Mouse (Mus musculus) T-helper 2 cell (primary cell): ENCODE measurements around the gene Thsd4.

ENCODE experiments used
- in situ Hi-C: fragments of 300-600 bp; cut with MboI, MseI; formaldehyde crosslinking; loops from one replicate; pipeline ENCODE4 v1.15.1; 2025; ENCODE audit warnings: high pct_unique_total_duplicates

The Thsd4 gene

DNA sequence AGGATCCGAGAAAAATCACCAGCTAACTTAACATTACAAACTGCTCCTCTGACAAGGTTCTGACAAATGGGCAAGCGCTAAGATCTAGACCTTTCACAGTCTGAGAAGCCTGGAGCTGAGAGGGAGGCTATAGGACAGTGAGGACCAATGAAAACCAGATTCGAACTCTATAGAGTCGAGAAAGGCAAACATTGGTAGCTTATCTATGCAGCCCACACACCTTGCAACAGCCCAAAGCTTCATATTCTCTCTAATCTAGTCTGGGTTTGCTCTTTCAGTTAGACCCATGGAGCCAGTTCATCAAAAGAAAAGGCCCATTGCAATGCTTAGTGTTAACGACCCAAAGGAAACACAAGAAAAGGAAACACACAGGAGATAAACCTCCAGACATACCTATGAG, 252.0 kb downstream of the Thsd4 start:
- in situ Hi-C loops = no loop called here

DNA sequence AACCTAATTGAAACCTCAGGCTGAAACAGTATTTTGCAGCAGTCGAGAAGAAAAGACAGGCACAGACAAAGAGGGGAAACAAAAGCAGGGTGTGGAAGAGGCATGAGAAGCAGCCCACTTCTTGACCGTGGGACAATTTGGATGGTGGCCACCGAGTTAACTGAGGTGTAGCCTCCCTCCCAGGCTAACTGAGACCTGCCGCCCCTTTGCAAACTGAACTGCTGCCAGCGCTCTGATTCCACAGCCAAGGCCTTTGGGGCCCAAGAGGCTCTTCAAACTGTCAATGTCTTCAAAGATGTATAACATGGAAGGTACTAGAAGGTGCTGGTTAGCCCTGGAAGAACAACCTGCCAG, 254.6 kb downstream of the Thsd4 start:
- in situ Hi-C loops = no loop called here

DNA sequence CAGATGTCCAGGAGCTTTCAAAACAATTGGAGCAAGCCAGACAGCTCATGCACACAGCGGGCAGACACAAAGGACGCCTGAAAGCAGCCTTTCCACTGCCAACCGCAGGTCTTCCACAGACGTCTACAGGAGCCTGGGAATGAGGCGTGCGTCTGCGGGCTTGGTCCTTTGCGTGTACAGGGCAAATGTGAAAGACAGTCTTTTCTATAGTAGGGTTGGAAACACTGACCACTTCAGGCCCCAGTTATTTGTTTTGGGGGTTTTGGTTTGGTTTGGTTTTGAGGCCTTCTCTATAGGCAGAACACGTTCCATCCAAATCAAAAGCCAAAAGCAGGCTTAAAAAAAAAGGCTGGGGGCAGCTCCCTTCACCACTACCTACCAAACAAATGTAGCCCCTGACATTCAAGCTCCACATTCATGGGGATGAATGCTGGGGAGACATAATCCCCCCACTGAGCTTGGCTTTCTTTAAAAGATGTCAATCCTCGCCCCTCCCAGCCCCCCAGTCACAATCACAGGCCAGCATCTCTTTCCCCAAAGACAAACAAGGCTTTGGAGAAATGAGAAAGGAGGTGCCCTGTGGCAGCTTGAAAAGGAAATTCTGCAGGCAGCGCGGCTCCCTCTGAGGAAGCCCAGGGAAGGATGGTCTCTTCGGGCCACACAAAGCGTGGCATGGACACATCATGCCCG, 255.1 kb downstream of the Thsd4 start:
- in situ Hi-C loops = no loop called here

DNA sequence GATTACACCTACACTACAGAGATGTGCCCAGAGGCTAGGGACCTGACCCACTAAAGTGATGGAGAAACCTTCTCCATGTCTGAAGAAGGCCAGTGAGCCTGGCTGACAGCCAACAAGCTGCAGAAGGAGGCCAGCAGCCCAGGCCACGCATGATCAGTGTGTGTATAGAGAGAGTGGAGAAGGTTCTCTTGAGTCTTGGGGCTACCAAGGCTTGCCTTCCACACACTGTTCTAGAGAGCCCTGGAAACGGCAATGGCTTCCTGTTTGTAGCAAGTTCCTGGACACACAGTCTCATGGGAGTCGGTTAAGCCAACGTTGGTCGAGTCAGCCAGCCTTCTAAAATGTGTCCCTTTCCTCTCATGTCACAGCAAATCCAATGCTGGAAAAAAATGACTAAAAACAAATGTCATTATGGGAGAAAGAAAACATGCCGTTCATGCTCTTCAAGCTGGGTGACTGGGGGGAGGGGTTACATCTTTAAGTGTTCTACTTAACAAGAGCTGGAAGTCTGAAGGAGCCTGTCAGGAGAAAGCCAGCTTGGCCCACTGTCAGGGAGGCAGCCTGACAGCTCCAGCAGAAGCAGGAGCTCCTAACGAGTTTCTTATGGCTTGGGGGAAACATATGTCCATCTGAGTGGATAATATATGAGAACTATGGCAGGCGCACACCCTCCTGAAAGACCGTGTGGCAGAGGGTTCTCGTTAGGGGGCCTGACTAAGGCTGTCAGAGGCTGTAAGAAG, 257.1 kb downstream of the Thsd4 start:
- in situ Hi-C loops = no loop called here

DNA sequence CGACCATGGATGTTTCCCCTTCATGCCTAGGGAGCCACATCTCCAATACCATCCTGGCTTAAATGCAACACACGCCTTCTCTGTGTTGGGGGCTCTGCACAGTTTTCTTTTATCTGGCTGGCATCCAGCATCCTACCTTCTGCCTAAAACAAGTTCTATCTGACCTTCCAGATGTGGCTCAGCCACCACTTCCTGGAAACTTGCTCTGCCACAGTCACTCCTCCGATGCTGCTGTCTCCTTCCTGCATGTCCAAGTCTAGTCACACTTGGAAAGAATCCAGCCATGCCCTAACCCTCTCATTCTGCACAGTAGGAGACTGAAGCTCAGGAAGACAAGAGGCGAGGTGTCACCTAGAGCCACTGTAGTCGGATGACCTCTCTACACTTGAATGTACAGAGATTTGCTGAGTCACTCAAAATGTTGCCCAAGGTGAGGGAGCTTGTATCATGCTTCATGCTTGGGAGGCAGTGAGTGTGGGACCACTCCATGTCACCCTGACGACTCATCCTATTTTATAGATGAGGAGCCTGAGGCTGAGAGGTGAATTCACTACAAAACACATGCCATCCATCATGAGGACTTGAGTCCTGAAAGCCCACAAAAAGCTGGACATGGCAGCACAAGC, 259.2 kb downstream of the Thsd4 start:
- in situ Hi-C loops = no loop called here

DNA sequence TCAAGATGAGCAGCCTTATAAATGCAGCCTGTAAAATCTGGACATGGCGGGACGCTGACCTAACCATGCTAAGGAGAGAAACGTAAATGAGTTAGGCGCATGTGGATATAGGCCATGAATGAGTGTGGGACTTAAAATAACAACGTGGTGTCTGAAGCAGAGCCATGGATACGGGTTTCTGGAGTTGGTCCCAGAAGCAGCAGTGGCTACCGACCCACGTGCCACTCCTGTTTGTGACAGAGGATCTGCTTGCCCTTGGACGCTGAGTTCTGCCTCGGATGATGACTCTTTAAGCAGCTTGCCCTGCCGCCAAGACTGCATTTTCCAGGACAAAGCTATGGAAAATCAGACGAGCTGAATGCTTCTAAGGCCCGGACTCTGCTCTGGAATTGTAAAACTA, 262.2 kb downstream of the Thsd4 start:
- in situ Hi-C loops = no loop called here

DNA sequence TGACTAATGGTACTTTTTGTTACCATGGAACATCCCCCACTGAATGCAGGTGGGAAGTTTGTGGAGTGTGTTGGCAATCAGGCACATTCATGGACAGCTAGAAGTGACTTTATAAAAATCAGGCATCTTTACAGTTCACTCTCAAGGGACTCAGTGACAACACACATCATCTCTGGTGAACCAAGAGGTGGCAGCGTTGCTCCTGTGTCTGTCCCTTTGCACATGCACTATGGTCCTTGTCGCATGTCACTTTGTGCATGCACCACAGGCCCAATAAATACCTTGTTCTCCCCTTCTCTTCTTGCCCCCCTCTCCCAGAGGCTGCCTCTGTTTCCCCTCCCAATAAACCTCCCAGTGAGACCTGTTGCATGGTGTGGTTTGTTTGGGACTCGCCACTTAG, 270.1 kb downstream of the Thsd4 start:
- in situ Hi-C loops = no loop called here

DNA sequence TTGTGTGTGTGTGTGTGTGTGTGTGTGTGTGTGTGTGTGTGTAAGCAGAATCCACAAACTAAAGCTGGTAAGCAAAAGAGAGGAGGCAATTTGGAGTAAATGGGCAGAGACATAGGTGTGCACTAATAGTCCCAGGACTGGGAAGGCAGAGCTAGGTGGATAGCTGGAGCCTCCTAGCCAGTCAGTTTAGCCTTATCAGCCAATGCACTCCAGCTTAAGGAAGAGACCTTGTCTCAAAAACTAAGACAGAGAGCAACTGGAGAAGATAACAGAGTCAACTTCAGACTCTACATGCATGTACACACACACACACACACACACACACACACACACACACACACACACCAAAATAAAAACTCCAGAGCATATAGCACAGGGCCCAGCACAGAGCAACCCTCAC, 271.4 kb downstream of the Thsd4 start:
- in situ Hi-C loops = no loop called here

DNA sequence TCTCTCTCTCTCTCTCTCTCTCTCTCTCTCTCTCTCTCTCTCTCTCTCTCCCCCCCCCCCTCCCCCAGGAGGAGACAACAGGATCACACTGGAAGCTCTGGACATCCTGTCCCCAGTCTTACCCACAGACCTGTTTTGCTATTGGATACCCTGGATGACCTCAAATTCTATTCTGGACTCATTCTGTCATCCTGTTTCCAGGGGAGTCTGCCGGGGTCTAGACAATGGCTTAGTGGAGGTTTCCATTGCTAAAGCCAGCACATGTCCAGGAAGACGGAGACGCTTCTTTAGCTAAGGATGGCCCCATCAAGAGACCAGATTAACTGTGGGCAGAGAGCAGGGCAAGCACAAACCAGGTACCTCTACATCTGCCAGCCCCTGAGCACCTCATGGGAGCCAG, 273.8 kb downstream of the Thsd4 start:
- in situ Hi-C loops = no loop called here

DNA sequence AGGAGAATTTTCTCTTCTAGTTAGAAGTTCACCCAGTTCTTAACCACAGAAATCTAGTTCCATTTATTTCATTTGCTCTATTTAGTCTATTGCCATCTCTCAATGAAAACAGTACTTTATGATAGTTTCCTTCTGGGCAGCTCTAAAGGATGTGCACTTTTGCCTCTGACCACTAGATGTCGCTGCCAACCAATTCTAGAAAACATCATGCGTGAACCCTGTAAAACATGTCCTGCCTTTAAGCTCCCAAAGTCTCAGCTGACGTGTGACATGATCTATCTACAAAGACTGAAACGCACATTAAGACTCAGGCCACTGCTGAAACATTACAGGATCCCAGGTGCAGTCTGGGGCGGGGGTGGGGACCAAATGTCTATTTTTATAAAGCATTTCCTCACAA, 276.9 kb downstream of the Thsd4 start:
- in situ Hi-C loops = no loop called here

DNA sequence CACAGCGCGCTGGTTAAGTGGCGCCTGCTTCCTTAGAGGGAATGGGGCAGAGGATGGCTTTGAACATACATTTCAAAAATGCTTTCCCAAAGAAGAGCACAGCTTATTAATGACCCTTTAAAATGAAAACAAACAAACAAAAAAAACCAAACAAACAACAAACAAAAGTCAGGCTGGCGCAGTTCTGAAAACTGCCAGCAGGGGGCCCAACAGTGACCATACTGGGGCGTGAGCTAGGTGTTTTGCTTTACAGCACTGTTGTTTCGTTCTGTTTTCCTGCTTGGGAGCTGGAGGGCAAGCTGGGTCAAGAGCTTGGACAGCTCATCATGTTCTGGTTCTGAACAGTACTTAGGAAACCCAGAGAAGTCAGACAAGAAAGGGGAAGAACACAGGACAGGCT, 278.3 kb downstream of the Thsd4 start:
- in situ Hi-C loops = no loop called here

DNA sequence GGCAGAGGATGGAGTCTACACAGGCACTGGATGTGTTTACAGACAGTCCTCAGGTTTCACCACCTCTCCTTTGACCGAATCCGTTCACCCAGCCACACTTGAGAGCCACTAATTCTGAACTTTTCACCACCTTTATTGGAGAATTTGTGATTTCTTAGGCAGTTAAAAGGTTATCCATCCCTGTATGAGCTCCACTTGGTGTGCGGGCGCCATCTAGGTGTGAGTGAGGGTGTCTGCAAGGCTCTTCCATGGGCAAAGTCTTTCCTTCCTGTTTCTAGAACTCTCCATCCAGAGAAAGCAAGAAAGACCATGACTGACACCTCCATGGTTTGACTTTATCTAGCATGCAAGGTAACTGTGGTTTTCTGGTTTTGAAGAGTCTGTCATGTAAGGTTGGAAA, 284.2 kb downstream of the Thsd4 start:
- in situ Hi-C loops = no loop called here

DNA sequence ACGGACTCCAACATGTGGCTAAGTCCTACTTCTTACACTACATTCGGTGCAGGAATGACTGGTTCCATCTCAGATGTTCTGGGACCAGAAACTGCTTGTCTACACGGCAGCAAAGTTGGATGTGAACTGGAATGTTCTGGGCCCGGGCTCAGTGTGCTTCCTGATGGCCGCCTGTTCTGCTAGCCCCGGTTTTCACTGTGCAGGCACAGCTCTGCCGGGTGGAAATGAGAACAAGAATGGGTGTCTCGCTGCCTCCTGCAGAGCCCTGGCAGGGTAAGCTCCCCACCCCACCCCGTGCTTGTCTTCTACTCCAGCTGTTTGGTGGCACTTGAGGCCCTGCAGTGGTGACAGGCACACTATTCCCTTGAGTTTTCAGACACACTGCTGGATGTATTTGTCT, 285.7 kb downstream of the Thsd4 start:
- in situ Hi-C loops = no loop called here

DNA sequence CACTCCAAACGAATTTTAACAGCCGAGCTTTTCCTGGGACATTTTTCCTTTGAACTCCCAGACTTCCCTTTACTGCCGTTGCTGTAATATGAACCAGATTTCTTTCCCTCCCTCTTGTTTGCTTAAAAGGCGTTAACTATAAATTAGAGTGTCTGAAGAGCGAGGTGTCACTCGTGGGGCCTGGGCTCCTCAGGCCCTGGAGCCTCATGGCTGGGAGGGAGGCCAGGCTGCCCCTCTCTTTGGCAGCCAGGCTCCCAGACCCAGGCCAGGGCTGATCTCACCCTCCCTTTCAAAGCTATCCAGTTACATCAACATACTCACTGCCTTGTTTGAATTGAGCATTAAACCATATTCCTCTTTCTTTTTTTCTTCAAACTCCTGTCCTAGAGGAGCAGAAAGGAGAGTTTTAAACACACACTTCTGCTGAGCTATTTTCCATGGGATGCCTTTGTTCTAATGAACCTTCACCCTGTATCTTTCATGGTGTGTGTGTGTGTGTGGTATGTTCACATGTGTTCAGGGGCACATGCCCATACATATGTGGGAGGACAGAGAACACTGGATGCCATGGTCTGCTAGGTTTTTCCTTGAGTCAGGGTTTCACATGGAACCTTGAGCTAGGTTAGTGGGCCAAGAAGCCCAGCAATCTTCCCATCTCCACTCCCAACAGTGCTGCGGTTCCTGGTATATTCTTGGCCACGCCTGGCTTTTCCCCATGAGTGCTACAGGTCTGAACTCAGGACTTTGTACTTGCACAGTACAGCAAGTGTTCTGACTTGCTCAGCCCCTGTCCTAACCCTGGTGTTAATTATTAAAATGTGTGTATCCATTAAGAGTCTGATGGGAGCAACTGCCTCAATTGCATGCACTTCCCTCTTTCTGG, 287.4 kb downstream of the Thsd4 start:
- in situ Hi-C loops = no loop called here

DNA sequence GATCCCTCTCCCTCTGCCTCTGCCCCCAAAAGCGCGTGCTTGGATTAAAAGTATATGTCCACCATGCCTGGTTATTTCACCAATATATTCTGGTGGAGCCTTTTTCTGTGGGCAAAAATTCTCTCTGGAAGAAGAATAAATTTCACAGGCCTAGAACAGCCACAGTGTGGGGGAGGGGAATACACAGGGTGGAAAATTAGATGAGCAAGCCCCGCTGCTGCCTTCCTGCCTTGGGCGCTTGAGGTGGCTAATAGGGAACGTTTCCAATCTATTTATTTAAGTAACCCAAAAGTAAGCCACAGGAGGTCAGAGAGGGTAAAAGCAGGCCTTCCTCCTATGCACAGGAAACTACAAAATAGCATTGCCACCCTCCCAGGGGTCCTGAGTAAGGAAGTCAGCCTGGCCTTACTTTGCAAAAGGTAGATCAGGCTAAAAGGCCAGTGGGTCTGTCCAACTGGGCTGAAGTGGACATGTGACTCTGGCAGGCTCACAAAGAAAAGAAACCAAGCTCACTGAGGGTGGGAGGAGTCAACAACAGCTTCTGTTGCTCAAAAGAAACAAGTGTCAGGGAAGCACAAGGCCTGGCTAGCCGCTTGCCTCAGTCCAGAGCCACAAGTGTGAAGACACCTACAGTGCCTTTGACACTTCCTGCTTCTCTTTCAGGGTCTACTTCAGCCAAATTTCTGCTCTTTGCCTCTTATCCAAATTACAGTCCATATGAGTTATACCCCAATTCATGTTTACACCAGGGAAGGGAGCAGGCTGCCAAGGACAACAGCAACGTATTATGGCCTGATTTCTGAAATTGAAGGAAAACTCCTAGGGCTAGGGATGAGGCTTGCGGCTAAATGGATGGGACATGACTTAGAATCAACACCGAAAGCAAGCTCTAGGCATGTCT, 289.6 kb downstream of the Thsd4 start:
- in situ Hi-C loops = no loop called here

DNA sequence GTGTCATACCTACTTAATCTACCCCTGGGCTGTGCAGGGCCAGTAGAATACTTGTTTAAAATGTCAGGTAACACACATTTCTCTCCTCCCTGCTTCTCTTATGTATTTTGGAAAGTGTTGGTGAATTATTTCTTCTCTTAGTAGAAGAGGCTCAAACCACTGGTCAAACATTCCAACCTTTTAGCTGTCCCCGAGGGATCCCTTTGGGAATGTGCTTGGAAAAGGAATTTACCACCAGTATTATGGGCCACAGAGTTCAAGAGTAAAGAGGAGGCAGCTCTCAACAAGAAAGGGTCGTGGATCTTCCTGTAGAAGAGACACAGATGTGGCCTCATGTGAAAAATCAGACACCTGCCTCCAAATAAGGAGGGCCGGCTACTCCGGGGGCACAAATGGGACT, 292.4 kb downstream of the Thsd4 start:
- in situ Hi-C loops = no loop called here

DNA sequence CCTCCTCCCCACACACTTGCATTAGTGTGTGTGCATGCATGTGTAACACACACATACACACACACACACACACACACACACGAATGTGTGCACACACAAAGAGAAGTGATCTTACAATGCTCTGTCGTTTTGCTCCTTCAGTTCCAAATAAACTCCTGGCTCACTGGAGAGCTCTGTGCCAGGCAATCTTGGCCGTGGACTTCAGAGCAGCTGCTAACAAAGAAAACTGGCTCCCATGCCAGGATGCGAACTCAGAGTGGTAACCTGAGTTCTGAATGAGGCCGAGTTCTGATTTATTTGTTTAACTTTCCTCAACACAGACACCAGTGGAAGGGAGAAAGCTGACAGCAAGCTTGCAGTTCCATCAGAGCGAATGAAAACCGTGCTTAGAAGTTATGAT, 294.1 kb downstream of the Thsd4 start:
- in situ Hi-C loops = no loop called here

DNA sequence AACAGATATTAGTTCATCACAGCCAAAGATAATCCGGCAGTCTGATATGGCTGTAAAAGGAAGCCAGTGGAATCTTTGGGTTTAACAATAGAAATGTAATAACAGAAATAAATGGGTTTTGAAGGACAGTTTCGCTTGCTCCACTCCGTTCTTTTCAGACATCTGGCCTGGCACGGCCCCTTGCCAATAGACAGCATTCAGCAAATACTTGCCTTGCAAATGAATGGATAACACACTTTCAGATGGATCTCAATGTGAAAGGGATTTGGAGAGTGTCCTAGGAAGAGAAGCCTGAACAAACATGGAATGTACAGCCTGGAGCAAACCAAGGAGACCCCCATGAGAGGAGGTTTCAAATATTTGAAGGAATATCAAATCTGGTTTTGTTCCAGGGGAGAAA, 295.2 kb downstream of the Thsd4 start:
- in situ Hi-C loops = no loop called here

DNA sequence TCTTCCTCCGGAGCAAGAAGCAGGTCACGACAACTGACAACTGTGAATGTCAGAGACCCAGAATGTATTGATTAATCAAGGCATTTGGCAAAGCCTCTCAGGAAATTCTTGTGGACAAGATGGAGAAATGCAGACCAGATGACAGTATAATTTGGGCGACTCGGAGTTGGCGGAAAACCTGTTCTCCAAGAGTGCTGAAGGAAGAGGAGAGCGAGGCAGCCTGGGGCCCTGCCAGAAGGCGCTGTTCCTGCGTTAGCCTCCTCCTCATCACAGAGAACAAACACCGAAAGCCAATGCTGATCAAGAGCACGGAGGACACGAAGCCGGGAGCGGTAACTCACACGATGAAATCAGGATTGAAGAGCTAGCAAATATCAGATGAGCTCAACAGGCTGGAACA, 295.7 kb downstream of the Thsd4 start:
- in situ Hi-C loops = no loop called here

DNA sequence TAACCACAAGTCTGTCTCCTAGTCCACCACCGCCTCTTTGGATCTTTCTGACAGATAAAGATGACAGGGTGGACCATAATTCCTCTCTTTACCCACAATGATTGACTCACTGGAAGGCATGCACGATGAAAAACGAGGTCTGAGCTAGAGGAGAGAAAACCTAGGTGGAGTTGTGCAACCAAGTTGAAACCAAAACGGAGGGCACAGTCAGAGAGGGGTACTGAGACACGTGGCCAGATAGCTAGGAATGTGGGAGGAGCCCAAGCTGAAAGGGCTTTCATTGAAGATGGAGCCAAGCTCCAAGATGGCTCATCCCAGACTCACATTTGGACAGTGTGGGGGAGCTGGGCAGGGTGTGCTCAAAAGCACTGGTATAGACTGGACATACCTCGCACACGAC, 296.4 kb downstream of the Thsd4 start:
- in situ Hi-C loops = no loop called here

DNA sequence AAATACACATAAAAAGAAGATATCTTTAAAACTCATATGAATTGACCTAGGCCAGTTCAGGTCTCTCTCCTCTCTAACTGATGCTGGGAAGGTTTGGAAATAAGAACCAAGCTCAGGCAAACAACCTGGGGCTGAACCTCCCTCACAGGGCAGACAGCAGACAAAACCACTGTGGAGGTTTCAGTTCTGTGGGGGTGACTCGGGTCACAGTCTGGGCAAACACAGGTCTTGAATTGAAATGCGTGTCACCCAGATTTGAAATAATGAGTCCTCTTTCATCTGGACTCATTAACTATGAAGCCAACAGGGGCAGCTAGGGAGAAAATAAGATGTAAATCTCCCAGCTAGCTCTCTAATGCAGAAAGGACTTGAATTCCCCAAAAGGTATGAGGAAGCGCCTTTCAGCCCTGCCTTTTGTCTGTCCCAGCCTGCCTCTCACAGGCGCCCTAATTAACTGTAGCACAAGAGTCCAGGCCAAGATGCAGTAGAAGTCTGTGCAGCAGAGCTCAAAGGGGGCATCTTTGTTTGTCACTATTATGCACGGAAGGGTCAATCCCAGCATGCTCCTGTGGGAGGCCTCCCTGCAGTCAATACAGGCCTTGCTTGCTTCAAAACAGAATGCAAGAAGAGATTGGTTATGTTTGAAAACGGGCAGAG, 297.7 kb downstream of the Thsd4 start:
- in situ Hi-C loops = no loop called here
